Mouse (Mus musculus): ENCODE data around the gene Dgke. TPM values are rescaled to one million over a fixed set of nuclear protein-coding genes. Genes with fewer than 3 reads are reported as not detected.

Gene Dgke
- total RNA-seq, 2 experiments from 2014 or later: 13.1 to 13.5 TPM

Other genes with a start within 250 kb of the Dgke start
- gene Akap1, start 202.3 kb downstream of the Dgke start, total RNA-seq (2021): 100 to 1,000 TPM; 110 to 122 TPM
- 10 to 100 TPM; 34.2 to 34.6 TPM for gene Scpep1, start 111.4 kb downstream of the Dgke start, total RNA-seq (2021)
- gene Elobl, start 99.9 kb downstream of the Dgke start, total RNA-seq (2021): not detected
- 1 to 10 TPM; 6.0 to 7.5 TPM for gene Coil, start 96.6 kb downstream of the Dgke start, total RNA-seq (2021)
- gene Trim25, start 67.5 kb downstream of the Dgke start, total RNA-seq (2021): 10 to 100 TPM; 32.9 to 33.3 TPM
- not detected for gene Gm525, start 7.0 kb upstream of the Dgke start, total RNA-seq (2021)
- gene Nog, start 235.5 kb upstream of the Dgke start, total RNA-seq (2021): under 1 TPM; 0.14 to 0.25 TPM